Mouse (Mus musculus): ENCODE measurements around the gene Atf6b. TPM values are rescaled to one million over a fixed set of nuclear protein-coding genes. Genes with fewer than 3 reads are reported as not detected.

The Atf6b gene
- polyA plus RNA-seq (2015; fragmentation: Illumina TruSeq; extraction: RNeasy Lipid Tissue Mini Kit (QIAGEN cat#74804); ENCODE audit: low read depth, low replicate concordance): 54.8 TPM

GRCm38 (mm10) chr17:34646906-34647787 is at the start of gene Atf6b:
TSS of gene Atf6b (plus strand) at chr17:34647146.

GRCm38 (mm10) chr17:34597566-34598095 is 49.3 kb upstream of the Atf6b start, which contains the start of gene Ager:
TSS of gene Ager (plus strand) at chr17:34597862.

GRCm38 (mm10) chr17:34603375-34604060 is 43.4 kb upstream of the Atf6b start, which contains the start of gene Rnf5:
TSS of gene Rnf5 (minus strand) at chr17:34603690.

GRCm38 (mm10) chr17:34604061-34604508 is 42.9 kb upstream of the Atf6b start, which contains the start of gene Agpat1:
TSS of gene Agpat1 (plus strand) at chr17:34604262.

GRCm38 (mm10) chr17:34615871-34616270 is 31.1 kb upstream of the Atf6b start, which contains the start of gene Egfl8:
TSS of gene Egfl8 (minus strand) at chr17:34615971.

GRCm38 (mm10) chr17:34627943-34628643 is 18.9 kb upstream of the Atf6b start, which contains the start of gene Ppt2:
TSS of gene Ppt2 (minus strand) at chr17:34628510.

GRCm38 (mm10) chr17:34629221-34629751 is 17.7 kb upstream of the Atf6b start, which contains the start of gene Prrt1:
TSS of gene Prrt1 (plus strand) at chr17:34629533.

GRCm38 (mm10) chr17:34644608-34645007 is 2.3 kb upstream of the Atf6b start, which contains the start of gene Fkbpl:
TSS of gene Fkbpl (plus strand) at chr17:34644764.

GRCm38 (mm10) chr17:34670235-34670634 is 23.3 kb downstream of the Atf6b start, which contains the start of gene Tnxb:
TSS of gene Tnxb (plus strand) at chr17:34670535.

Other genes starting within 250 kb of the Atf6b start
- 4.6 TPM for gene BC051142, start 248.3 kb upstream of the Atf6b start, polyA plus RNA-seq (2015; fragmentation: Illumina TruSeq; extraction: RNeasy Lipid Tissue Mini Kit (QIAGEN cat#74804); ENCODE audit: low read depth, low replicate concordance)
- gene Btnl4, start 169.8 kb upstream of the Atf6b start, polyA plus RNA-seq (2015; fragmentation: Illumina TruSeq; extraction: RNeasy Lipid Tissue Mini Kit (QIAGEN cat#74804); ENCODE audit: low read depth, low replicate concordance): not detected
- gene Btnl6, start 129.8 kb upstream of the Atf6b start, polyA plus RNA-seq (2015; fragmentation: Illumina TruSeq; extraction: RNeasy Lipid Tissue Mini Kit (QIAGEN cat#74804); ENCODE audit: low read depth, low replicate concordance): not detected
- gene Notch4, start 82.9 kb upstream of the Atf6b start, polyA plus RNA-seq (2015; fragmentation: Illumina TruSeq; extraction: RNeasy Lipid Tissue Mini Kit (QIAGEN cat#74804); ENCODE audit: low read depth, low replicate concordance): 2.6 TPM
- gene Gpsm3, start 57.3 kb upstream of the Atf6b start, polyA plus RNA-seq (2015; fragmentation: Illumina TruSeq; extraction: RNeasy Lipid Tissue Mini Kit (QIAGEN cat#74804); ENCODE audit: low read depth, low replicate concordance): 3.5 TPM
- gene Pbx2, start 55.9 kb upstream of the Atf6b start, polyA plus RNA-seq (2015; fragmentation: Illumina TruSeq; extraction: RNeasy Lipid Tissue Mini Kit (QIAGEN cat#74804); ENCODE audit: low read depth, low replicate concordance): 44.5 TPM
- 0.58 TPM for gene Ager, start 49.3 kb upstream of the Atf6b start, polyA plus RNA-seq (2015; fragmentation: Illumina TruSeq; extraction: RNeasy Lipid Tissue Mini Kit (QIAGEN cat#74804); ENCODE audit: low read depth, low replicate concordance)
- gene Rnf5, start 43.5 kb upstream of the Atf6b start, polyA plus RNA-seq (2015; fragmentation: Illumina TruSeq; extraction: RNeasy Lipid Tissue Mini Kit (QIAGEN cat#74804); ENCODE audit: low read depth, low replicate concordance): 111 TPM
- 124 TPM for gene Agpat1, start 42.9 kb upstream of the Atf6b start, polyA plus RNA-seq (2015; fragmentation: Illumina TruSeq; extraction: RNeasy Lipid Tissue Mini Kit (QIAGEN cat#74804); ENCODE audit: low read depth, low replicate concordance)
- gene Egfl8, start 31.2 kb upstream of the Atf6b start, polyA plus RNA-seq (2015; fragmentation: Illumina TruSeq; extraction: RNeasy Lipid Tissue Mini Kit (QIAGEN cat#74804); ENCODE audit: low read depth, low replicate concordance): 3.2 TPM
- 37.7 TPM for gene Ppt2, start 18.6 kb upstream of the Atf6b start, polyA plus RNA-seq (2015; fragmentation: Illumina TruSeq; extraction: RNeasy Lipid Tissue Mini Kit (QIAGEN cat#74804); ENCODE audit: low read depth, low replicate concordance)
- 123 TPM for gene Prrt1, start 17.6 kb upstream of the Atf6b start, polyA plus RNA-seq (2015; fragmentation: Illumina TruSeq; extraction: RNeasy Lipid Tissue Mini Kit (QIAGEN cat#74804); ENCODE audit: low read depth, low replicate concordance)
- 12.5 TPM for gene Fkbpl, start 2.4 kb upstream of the Atf6b start, polyA plus RNA-seq (2015; fragmentation: Illumina TruSeq; extraction: RNeasy Lipid Tissue Mini Kit (QIAGEN cat#74804); ENCODE audit: low read depth, low replicate concordance)
- gene Tnxb, start 23.4 kb downstream of the Atf6b start, polyA plus RNA-seq (2015; fragmentation: Illumina TruSeq; extraction: RNeasy Lipid Tissue Mini Kit (QIAGEN cat#74804); ENCODE audit: low read depth, low replicate concordance): 0.86 TPM
- 10.9 TPM for gene C4b, start 96.7 kb downstream of the Atf6b start, polyA plus RNA-seq (2015; fragmentation: Illumina TruSeq; extraction: RNeasy Lipid Tissue Mini Kit (QIAGEN cat#74804); ENCODE audit: low read depth, low replicate concordance)
- not detected for gene Cyp21a1, start 157.4 kb downstream of the Atf6b start, polyA plus RNA-seq (2015; fragmentation: Illumina TruSeq; extraction: RNeasy Lipid Tissue Mini Kit (QIAGEN cat#74804); ENCODE audit: low read depth, low replicate concordance)
- gene Stk19, start 189.8 kb downstream of the Atf6b start, polyA plus RNA-seq (2015; fragmentation: Illumina TruSeq; extraction: RNeasy Lipid Tissue Mini Kit (QIAGEN cat#74804); ENCODE audit: low read depth, low replicate concordance): 67.9 TPM
- gene Dxo, start 189.9 kb downstream of the Atf6b start, polyA plus RNA-seq (2015; fragmentation: Illumina TruSeq; extraction: RNeasy Lipid Tissue Mini Kit (QIAGEN cat#74804); ENCODE audit: low read depth, low replicate concordance): 37.4 TPM
- 47.0 TPM for gene Skiv2l, start 203.1 kb downstream of the Atf6b start, polyA plus RNA-seq (2015; fragmentation: Illumina TruSeq; extraction: RNeasy Lipid Tissue Mini Kit (QIAGEN cat#74804); ENCODE audit: low read depth, low replicate concordance)
- gene Nelfe, start 203.2 kb downstream of the Atf6b start, polyA plus RNA-seq (2015; fragmentation: Illumina TruSeq; extraction: RNeasy Lipid Tissue Mini Kit (QIAGEN cat#74804); ENCODE audit: low read depth, low replicate concordance): 35.3 TPM
- gene Cfb, start 215.4 kb downstream of the Atf6b start, polyA plus RNA-seq (2015; fragmentation: Illumina TruSeq; extraction: RNeasy Lipid Tissue Mini Kit (QIAGEN cat#74804); ENCODE audit: low read depth, low replicate concordance): 0.31 TPM
- gene Zbtb12, start 232.3 kb downstream of the Atf6b start, polyA plus RNA-seq (2015; fragmentation: Illumina TruSeq; extraction: RNeasy Lipid Tissue Mini Kit (QIAGEN cat#74804); ENCODE audit: low read depth, low replicate concordance): 5.7 TPM
- gene Gm20547, start 234.9 kb downstream of the Atf6b start, polyA plus RNA-seq (2015; fragmentation: Illumina TruSeq; extraction: RNeasy Lipid Tissue Mini Kit (QIAGEN cat#74804); ENCODE audit: low read depth, low replicate concordance): not detected